Mouse (Mus musculus) heart, adult 2 months (tissue): ENCODE results near the gene Moap1.

ENCODE experiments used
- CTCF ChIP-seq: fragments of 200-600 bp; IDR thresholded peaks from 2 replicates; pipeline ENCODE4 v1.8.1; 2022; ENCODE audit warnings: antibody characterized with exemption, mild to moderate bottlenecking, moderate library complexity
- POLR2A ChIP-seq: fragments of 200-500 bp; IDR thresholded peaks from 2 replicates; pipeline ENCODE4 v1.6.1; 2011; ENCODE audit warnings: mild to moderate bottlenecking, low read depth, low read length, control low read depth; ENCODE audit not compliant: insufficient read depth

DNA sequence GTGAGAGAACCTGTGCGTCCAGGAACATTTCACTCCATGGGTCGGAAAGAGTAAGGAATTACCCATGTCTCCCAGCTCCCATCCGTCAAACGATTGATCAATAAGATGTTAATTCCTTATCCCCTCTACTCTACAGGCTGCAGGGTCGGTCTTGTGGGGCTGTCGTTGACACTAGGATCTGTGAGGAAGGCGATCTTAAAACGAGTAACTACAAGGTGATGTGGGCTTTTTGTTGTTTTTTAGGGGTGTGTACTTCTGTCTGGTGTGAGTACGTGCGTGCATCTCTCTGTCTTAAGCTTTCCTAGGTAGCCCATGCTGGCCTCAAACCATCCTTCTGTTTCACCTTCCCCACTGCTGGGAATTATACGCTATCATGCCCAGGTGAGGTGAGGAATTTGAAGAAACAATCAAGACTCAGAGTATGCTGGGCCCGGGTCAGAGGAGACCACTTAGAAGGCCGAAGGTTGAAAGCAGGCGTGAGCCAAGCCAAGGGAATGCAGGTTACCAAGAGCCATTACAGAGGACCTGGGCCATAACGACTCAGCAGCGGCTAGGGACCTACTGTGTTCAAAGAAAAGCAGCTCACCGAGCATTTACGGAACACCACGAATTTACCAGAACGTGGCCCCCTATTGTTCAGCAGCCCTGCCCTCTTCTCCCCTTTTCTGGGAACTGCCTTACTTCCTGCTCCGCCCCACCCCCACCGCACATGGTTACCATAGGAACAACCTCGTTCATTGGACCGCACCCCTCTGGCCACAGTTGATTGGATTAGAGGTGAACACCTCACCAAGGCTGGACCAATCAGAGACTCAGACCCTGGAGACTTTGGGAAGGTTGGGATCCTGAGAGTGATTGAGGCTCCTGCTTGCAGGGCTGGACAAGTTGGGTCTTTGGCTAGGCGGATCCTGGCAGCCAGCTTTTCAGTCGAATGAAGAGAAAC is 13.3 kb downstream of the Moap1 start:
- TF ChIP-seq CTCF, result no peak
- no peak for TF ChIP-seq POLR2A
